Mouse (Mus musculus): ENCODE data around the gene Ddn. TPM values are rescaled to one million over a fixed set of nuclear protein-coding genes. Genes with fewer than 3 reads are reported as not detected.

Ddn gene
- 553 TPM for polyA plus RNA-seq (2015; fragmentation: Illumina TruSeq; extraction: RNeasy Lipid Tissue Mini Kit (QIAGEN cat#74804); ENCODE audit: low read depth, low replicate concordance)

DNA sequence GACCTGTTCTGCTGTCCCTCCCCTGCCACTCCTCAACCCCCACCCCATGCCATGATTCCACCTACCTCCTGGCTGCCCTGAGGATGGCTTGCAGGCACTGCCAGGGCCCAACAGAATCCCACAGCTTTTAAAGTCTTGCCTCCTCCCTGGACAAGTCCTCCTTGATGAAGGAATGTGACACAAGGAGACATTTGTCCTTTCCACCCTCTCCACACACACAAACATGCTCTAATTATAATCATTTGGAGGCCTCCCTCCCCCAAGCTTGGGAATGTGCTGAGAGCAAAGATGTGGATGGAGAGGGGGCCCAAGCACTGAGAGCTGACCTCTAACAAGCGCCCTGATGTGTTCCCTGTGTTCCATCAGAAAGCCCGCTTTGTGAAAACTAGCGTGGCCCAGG, at the start of gene Ddn:
Gene Ddn, minus strand, starts transcription at position 101 of the 400 bp plus-strand sequence.

DNA sequence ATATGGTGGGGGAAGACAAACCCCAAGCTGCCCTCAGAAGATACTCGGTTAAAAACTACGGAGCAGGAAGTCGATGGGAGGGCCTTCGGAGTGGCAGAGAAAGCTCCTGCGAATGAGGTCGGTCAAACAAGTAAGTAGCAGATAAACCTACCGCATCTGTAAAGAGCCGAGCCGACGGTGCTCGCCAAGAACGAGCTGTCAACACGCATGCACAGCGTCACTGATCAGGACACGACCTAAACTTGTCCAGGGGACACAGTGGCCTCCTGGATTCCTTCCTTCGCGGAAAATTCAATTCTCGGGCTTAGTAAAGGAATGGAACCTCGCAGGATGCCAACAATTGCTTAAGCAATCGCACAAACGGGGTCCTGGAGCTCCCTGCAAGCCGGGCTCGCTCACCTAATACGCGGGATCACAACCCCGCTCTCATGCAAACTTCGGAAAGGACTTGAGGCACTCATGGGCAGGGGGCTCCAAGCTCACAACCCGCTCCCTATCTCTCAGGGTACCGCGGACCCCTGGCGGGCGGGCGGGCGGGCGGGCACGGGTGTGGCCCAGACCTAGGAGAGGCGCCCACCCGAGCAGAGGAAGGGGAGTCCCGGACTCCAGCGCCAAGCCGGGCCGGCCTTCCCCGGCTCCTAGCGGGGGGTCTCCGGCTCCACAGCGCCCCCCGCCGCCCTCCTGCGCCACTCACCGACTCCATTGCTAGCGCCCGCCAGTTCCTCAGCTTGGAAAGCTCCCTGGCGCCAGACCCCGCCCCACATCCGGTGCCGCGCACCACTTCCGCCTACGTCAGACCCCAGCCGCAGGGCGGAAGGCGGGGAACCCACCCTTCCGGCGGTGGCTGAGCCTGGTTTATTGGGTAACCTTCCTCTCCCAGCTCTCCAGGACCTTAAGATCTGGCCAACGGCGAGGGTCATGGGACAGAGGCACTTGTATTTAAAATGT, 21.7 kb upstream of the Ddn start, which contains the start of gene Prkag1:
Gene Prkag1, minus strand, starts transcription at position 786 of the 948 bp plus-strand sequence.

DNA sequence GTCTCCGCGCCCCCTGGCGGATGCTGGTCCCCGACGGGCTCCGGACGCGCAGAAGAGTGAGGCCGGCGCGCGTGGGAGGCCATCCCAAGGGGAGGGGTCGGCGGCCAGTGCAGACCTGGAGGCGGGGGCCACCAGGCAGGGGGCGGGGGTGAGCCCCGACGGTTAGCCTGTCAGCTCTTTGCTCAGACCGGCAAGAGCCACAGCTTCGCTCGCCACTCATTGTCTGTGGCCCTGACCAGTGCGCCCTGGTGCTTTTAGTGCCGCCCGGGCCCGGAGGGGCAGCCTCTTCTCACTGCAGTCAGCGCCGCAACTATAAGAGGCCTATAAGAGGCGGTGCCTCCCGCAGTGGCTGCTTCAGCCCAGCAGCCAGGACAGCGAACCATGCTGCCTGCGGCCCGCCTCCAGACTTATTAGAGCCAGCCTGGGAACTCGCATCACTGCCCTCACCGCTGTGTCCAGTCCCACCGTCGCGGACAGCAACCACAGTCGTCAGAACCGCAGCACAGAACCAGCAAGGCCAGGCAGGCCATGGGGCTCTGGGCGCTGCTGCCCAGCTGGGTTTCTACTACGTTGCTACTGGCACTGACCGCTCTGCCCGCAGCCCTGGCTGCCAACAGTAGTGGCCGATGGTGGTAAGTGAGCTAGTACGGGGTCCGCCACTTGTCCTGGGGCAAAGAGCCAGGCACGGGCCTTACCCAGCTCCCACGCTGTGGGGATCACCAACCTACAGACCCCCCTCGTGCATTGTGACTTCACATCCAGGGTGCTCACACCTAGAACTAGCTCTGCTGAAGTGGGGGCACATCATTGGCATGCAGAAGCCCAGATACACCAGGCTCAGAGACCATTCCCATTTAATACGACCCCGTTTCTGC, 19.4 kb downstream of the Ddn start, which contains the start of gene Wnt1:
Gene Wnt1, plus strand, starts transcription at position 197 of the 875 bp plus-strand sequence.

DNA sequence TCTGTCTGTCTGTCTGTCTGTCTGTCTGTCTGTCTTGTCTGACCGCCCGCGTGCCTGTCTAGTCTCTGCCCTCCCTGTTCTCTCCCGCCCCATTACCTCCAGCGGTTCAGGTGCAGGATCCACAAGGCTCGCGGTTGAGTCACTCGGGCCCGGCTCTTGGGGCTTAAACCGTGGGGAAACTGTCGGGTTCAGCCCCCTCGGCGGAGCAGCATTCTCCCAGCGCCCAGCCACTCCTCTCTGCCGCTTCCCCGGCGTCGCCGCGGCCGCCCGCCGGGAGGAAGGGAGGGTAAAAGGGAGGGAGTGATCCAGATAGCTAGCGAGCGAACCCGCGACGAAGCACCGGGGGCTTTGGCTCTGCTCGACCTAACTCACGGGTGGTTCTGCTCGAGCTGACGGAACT, 31.5 kb downstream of the Ddn start, which contains the start of gene Wnt10b:
Gene Wnt10b, minus strand, starts transcription at position 389 of the 400 bp plus-strand sequence.

DNA sequence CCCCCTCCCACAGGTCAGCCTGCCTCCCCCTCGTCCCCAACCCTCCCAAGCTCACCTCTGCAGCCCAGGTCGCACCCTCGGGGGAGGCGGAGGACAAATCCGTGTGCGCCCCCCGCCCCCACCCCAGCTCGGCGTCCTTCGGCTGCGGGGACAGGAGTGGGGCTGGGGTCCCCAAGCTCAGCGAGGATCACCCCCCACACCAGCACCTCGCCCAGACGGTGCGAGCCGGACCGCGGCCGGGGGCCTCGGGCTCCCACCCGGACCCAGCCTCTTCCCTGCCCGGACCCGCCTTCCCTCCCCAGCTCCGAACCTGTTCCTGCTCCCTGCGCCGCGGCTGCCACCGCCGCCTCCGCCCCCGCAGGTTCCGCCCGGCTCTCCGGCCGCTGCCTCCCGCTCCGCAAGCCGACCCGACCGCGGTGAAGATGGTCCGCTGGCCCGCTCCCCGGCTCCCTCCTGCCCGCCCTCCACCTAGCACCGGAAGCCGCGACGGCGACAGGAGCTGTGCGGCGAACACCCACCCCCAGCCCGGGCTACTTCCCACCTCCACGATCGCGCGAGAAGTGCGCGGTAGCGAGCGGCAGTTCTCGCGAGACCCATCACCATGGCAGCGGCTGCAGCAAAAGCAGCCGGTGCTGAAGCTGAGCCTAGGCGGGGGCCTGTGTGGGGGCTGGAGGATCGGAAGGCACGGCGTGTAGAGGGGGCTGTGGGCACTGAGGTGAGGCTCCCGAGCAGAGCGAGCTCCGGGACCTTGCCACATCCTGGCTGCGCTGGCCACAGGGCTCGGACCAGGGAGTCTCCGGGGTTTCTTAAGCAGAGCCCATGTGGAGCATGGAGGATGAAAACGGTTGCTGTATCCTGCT, 46.4 kb downstream of the Ddn start, which contains the start of gene Arf3:
Gene Arf3, minus strand, starts transcription at position 545 of the 860 bp plus-strand sequence.

Other genes with a start within 250 kb of the Ddn start
- gene Ccnt1, start 238.6 kb downstream of the Ddn start, polyA plus RNA-seq (2015; fragmentation: Illumina TruSeq; extraction: RNeasy Lipid Tissue Mini Kit (QIAGEN cat#74804); ENCODE audit: low read depth, low replicate concordance): 24.5 TPM
- gene 4930415O20Rik, start 238.5 kb downstream of the Ddn start, polyA plus RNA-seq (2015; fragmentation: Illumina TruSeq; extraction: RNeasy Lipid Tissue Mini Kit (QIAGEN cat#74804); ENCODE audit: low read depth, low replicate concordance): not detected
- 31.7 TPM for gene Adcy6, start 199.4 kb downstream of the Ddn start, polyA plus RNA-seq (2015; fragmentation: Illumina TruSeq; extraction: RNeasy Lipid Tissue Mini Kit (QIAGEN cat#74804); ENCODE audit: low read depth, low replicate concordance)
- gene Cacnb3, start 178.7 kb downstream of the Ddn start, polyA plus RNA-seq (2015; fragmentation: Illumina TruSeq; extraction: RNeasy Lipid Tissue Mini Kit (QIAGEN cat#74804); ENCODE audit: low read depth, low replicate concordance): 201 TPM
- 52.9 TPM for gene Ddx23, start 146.6 kb downstream of the Ddn start, polyA plus RNA-seq (2015; fragmentation: Illumina TruSeq; extraction: RNeasy Lipid Tissue Mini Kit (QIAGEN cat#74804); ENCODE audit: low read depth, low replicate concordance)
- 30.1 TPM for gene Rnd1, start 132.0 kb downstream of the Ddn start, polyA plus RNA-seq (2015; fragmentation: Illumina TruSeq; extraction: RNeasy Lipid Tissue Mini Kit (QIAGEN cat#74804); ENCODE audit: low read depth, low replicate concordance)
- 6.9 TPM for gene Ccdc65, start 101.3 kb downstream of the Ddn start, polyA plus RNA-seq (2015; fragmentation: Illumina TruSeq; extraction: RNeasy Lipid Tissue Mini Kit (QIAGEN cat#74804); ENCODE audit: low read depth, low replicate concordance)
- 3.3 TPM for gene Fkbp11, start 81.3 kb downstream of the Ddn start, polyA plus RNA-seq (2015; fragmentation: Illumina TruSeq; extraction: RNeasy Lipid Tissue Mini Kit (QIAGEN cat#74804); ENCODE audit: low read depth, low replicate concordance)
- gene Arf3, start 46.3 kb downstream of the Ddn start, polyA plus RNA-seq (2015; fragmentation: Illumina TruSeq; extraction: RNeasy Lipid Tissue Mini Kit (QIAGEN cat#74804); ENCODE audit: low read depth, low replicate concordance): 497 TPM
- 1.4 TPM for gene Wnt10b, start 31.3 kb downstream of the Ddn start, polyA plus RNA-seq (2015; fragmentation: Illumina TruSeq; extraction: RNeasy Lipid Tissue Mini Kit (QIAGEN cat#74804); ENCODE audit: low read depth, low replicate concordance)
- gene Wnt1, start 19.6 kb downstream of the Ddn start, polyA plus RNA-seq (2015; fragmentation: Illumina TruSeq; extraction: RNeasy Lipid Tissue Mini Kit (QIAGEN cat#74804); ENCODE audit: low read depth, low replicate concordance): 0.18 TPM
- gene Prkag1, start 22.0 kb upstream of the Ddn start, polyA plus RNA-seq (2015; fragmentation: Illumina TruSeq; extraction: RNeasy Lipid Tissue Mini Kit (QIAGEN cat#74804); ENCODE audit: low read depth, low replicate concordance): 80.7 TPM
- 21.3 TPM for gene Kmt2d, start 61.7 kb upstream of the Ddn start, polyA plus RNA-seq (2015; fragmentation: Illumina TruSeq; extraction: RNeasy Lipid Tissue Mini Kit (QIAGEN cat#74804); ENCODE audit: low read depth, low replicate concordance)
- gene Rhebl1, start 85.0 kb upstream of the Ddn start, polyA plus RNA-seq (2015; fragmentation: Illumina TruSeq; extraction: RNeasy Lipid Tissue Mini Kit (QIAGEN cat#74804); ENCODE audit: low read depth, low replicate concordance): 15.3 TPM
- 0.10 TPM for gene Dhh, start 89.0 kb upstream of the Ddn start, polyA plus RNA-seq (2015; fragmentation: Illumina TruSeq; extraction: RNeasy Lipid Tissue Mini Kit (QIAGEN cat#74804); ENCODE audit: low read depth, low replicate concordance)
- gene Lmbr1l, start 108.7 kb upstream of the Ddn start, polyA plus RNA-seq (2015; fragmentation: Illumina TruSeq; extraction: RNeasy Lipid Tissue Mini Kit (QIAGEN cat#74804); ENCODE audit: low read depth, low replicate concordance): 12.2 TPM
- 1,224 TPM for gene Tuba1b, start 125.1 kb upstream of the Ddn start, polyA plus RNA-seq (2015; fragmentation: Illumina TruSeq; extraction: RNeasy Lipid Tissue Mini Kit (QIAGEN cat#74804); ENCODE audit: low read depth, low replicate concordance)
- gene Gm49450, start 144.1 kb upstream of the Ddn start, polyA plus RNA-seq (2015; fragmentation: Illumina TruSeq; extraction: RNeasy Lipid Tissue Mini Kit (QIAGEN cat#74804); ENCODE audit: low read depth, low replicate concordance): not detected
- gene Tuba1a, start 144.2 kb upstream of the Ddn start, polyA plus RNA-seq (2015; fragmentation: Illumina TruSeq; extraction: RNeasy Lipid Tissue Mini Kit (QIAGEN cat#74804); ENCODE audit: low read depth, low replicate concordance): 2,104 TPM
- 5.4 TPM for gene Tuba1c, start 220.4 kb upstream of the Ddn start, polyA plus RNA-seq (2015; fragmentation: Illumina TruSeq; extraction: RNeasy Lipid Tissue Mini Kit (QIAGEN cat#74804); ENCODE audit: low read depth, low replicate concordance)
- 4.0 TPM for gene Prph, start 245.7 kb upstream of the Ddn start, polyA plus RNA-seq (2015; fragmentation: Illumina TruSeq; extraction: RNeasy Lipid Tissue Mini Kit (QIAGEN cat#74804); ENCODE audit: low read depth, low replicate concordance)

Measured in brain, adult 10 weeks (tissue).